In the genomic region with DNA sequence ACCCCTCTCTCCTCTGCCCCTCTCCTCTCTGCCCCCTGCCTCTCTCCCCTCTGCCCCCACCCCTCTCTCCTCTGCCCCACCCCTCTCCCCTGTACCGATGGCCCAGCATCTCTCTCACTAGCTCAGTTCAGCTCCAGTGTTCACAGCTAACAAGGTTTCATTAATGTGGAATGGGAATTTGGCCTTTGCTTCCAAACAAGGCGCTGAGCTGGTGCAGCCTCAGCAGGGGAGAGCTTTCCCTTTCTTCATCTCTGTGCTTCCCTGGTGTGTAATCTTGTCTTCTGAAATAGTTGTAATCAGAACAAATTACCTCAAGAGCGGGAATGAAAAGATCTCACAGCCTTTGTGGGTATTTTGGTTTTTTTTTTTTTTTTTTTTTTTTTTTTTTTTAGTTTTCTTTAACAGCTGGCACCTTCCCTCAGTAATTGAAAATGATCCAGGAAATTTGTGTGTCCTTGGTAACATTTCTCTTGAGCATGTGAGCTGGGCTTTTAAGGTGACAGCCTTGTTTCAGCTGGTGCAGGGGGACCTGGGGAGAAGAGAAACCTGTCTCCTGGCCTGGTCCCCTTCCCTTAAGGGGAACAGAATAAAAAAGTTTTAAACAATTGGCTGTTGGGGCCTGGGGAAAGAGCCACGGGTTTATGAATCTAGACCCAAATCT, we compare ENCODE assay signal across 12 mouse cellular contexts.
DNase-seq lines count a peak whose midpoint lies in the region; ATAC-seq lines count a peak whose summit lies in the region.
"Had no signal": no experiment of that assay in that cellular context is flagged by ENCODE, and none has a peak within 500 bp of the region (broad histone marks: within the 10 kb centered on the region; RNA-seq: fewer than 3 reads in every experiment).

No protein-coding gene starts in this region.

- H3K4me2 ChIP-seq in hindbrain, embryonic 16.5 days (ENCODE audit: low read length): no peak overlapping the region
- no peak overlapping the region for H3K4me2 ChIP-seq in hindbrain, embryonic 12.5 days (replicated peaks)
- H3K4me2 ChIP-seq in midbrain, embryonic 14.5 days (ENCODE audit: low read length): no peak overlapping the region
- H3K4me2 ChIP-seq in midbrain, embryonic 16.5 days (ENCODE audit: low read length): no peak overlapping the region
- H3K4me2 ChIP-seq in forebrain, embryonic 13.5 days: no peak overlapping the region
- no peak overlapping the region for H3K4me2 ChIP-seq in neural tube, embryonic 15.5 days
- H3K4me2 ChIP-seq: liver, embryonic 11.5 days had no signal

- no peaks in the 10 kb centered on the region for H3K36me3 ChIP-seq in hindbrain, embryonic 16.5 days (ENCODE audit: control insufficient read depth, insufficient read depth, low read length)
- H3K36me3 ChIP-seq in hindbrain, embryonic 12.5 days: no peaks in the 10 kb centered on the region
- H3K36me3 ChIP-seq in midbrain, embryonic 14.5 days (ENCODE audit: control insufficient read depth, insufficient read depth, low read length): no peaks in the 10 kb centered on the region
- no peaks in the 10 kb centered on the region for H3K36me3 ChIP-seq in midbrain, embryonic 16.5 days (ENCODE audit: control insufficient read depth, insufficient read depth, low read length)
- no peaks in the 10 kb centered on the region for H3K36me3 ChIP-seq in forebrain, embryonic 13.5 days (ENCODE audit: poor library complexity, severe bottlenecking)
- H3K36me3 ChIP-seq in neural tube, embryonic 15.5 days: no peaks in the 10 kb centered on the region

- 19% methylated on average over 4 of the region's 4 CpGs for WGBS in hindbrain, embryonic 16.5 days
- 17% methylated on average over 4 of the region's 4 CpGs for WGBS in hindbrain, embryonic 12.5 days
- 4% methylated on average over 4 of the region's 4 CpGs for WGBS in midbrain, embryonic 14.5 days
- 6% methylated on average over 4 of the region's 4 CpGs for WGBS in midbrain, embryonic 16.5 days
- WGBS in forebrain, embryonic 13.5 days: 2% methylated on average over 4 of the region's 4 CpGs
- WGBS in neural tube, embryonic 15.5 days: 20% methylated on average over 4 of the region's 4 CpGs

- no peak overlapping the region for H3K4me3 ChIP-seq in hindbrain, embryonic 16.5 days (ENCODE audit: low read length)
- H3K4me3 ChIP-seq in hindbrain, embryonic 12.5 days: no peak overlapping the region
- H3K4me3 ChIP-seq in midbrain, embryonic 14.5 days (replicated peaks; ENCODE audit: low read depth, low read length): no peak overlapping the region
- no peak overlapping the region for H3K4me3 ChIP-seq in midbrain, embryonic 16.5 days (ENCODE audit: low read depth, low read length)
- no peak overlapping the region for H3K4me3 ChIP-seq in forebrain, embryonic 13.5 days
- no peak overlapping the region for H3K4me3 ChIP-seq in neural tube, embryonic 15.5 days (replicated peaks)

- peak; percentile 19; the same call in 1 of the 2 replicates for ATAC-seq in hindbrain, embryonic 16.5 days
- no peak for ATAC-seq in hindbrain, embryonic 12.5 days (ENCODE audit: low FRiP score)
- ATAC-seq in midbrain, embryonic 14.5 days (ENCODE audit: low FRiP score, low TSS enrichment): peak; percentile 27; the same call in 1 of the 2 replicates
- ATAC-seq in midbrain, embryonic 16.5 days: no peak
- ATAC-seq in forebrain, embryonic 13.5 days: peak; percentile 73; the same call in 1 of the 2 replicates
- peak; percentile 43; the same call in 1 of the 2 replicates for ATAC-seq in neural tube, embryonic 15.5 days (ENCODE audit: low FRiP score)

- no peaks in the 10 kb centered on the region for H3K27me3 ChIP-seq in hindbrain, embryonic 16.5 days (replicated peaks; ENCODE audit: control insufficient read depth, insufficient read depth, low read length)
- H3K27me3 ChIP-seq in hindbrain, embryonic 12.5 days: peaks cover 17% of the 10 kb centered on the region
- no peaks in the 10 kb centered on the region; the same call in 1 of the 2 replicates for H3K27me3 ChIP-seq in midbrain, embryonic 14.5 days (ENCODE audit: control insufficient read depth, insufficient read depth, low read length)
- peaks cover 3% of the 10 kb centered on the region; the same call in 1 of the 2 replicates for H3K27me3 ChIP-seq in midbrain, embryonic 16.5 days (ENCODE audit: control insufficient read depth, insufficient read depth, low read depth, low read length)
- H3K27me3 ChIP-seq in forebrain, embryonic 13.5 days: peaks cover 6% of the 10 kb centered on the region
- H3K27me3 ChIP-seq in neural tube, embryonic 15.5 days (replicated peaks): peaks cover 15% of the 10 kb centered on the region; the same call in 1 of the 2 replicates

- no peak overlapping the region for H3K27ac ChIP-seq in hindbrain, embryonic 16.5 days (ENCODE audit: low read depth, low read length)
- H3K27ac ChIP-seq in hindbrain, embryonic 12.5 days: no peak overlapping the region
- H3K27ac ChIP-seq in midbrain, embryonic 14.5 days (replicated peaks; ENCODE audit: low read depth, low read length): no peak overlapping the region
- H3K27ac ChIP-seq in midbrain, embryonic 16.5 days (ENCODE audit: low read length): no peak overlapping the region
- no peak overlapping the region for H3K27ac ChIP-seq in forebrain, embryonic 13.5 days
- no peak overlapping the region for H3K27ac ChIP-seq in neural tube, embryonic 15.5 days (replicated peaks)

- H3K4me1 ChIP-seq in hindbrain, embryonic 16.5 days (ENCODE audit: control insufficient read depth, insufficient read depth, low read depth, low read length): peaks cover 5% of the 10 kb centered on the region; the same call in 1 of the 2 replicates
- H3K4me1 ChIP-seq in hindbrain, embryonic 12.5 days: 0 out of 2 replicates have a peak, but pooled peaks cover 4% of the 10 kb centered on the region
- no peaks in the 10 kb centered on the region for H3K4me1 ChIP-seq in midbrain, embryonic 14.5 days (ENCODE audit: control insufficient read depth, insufficient read depth, low read length)
- peaks cover 6% of the 10 kb centered on the region; the same call in 1 of the 2 replicates for H3K4me1 ChIP-seq in midbrain, embryonic 16.5 days (ENCODE audit: control insufficient read depth, insufficient read depth, low read length)
- H3K4me1 ChIP-seq in forebrain, embryonic 13.5 days: peaks cover 19% of the 10 kb centered on the region
- H3K4me1 ChIP-seq in neural tube, embryonic 15.5 days: peaks cover 11% of the 10 kb centered on the region; the same call in 1 of the 2 replicates

- DNase-seq in midbrain, embryonic 14.5 days: peak; percentile 58
- DNase-seq in adrenal gland, adult (ENCODE audit: inconsistent age in 2 of 2, low spot score in 1 of 2): no peak
- DNase-seq in spleen, postnatal 36 days (ENCODE audit: low spot score in 2 of 2): no peak
- DNase-seq: heart, adult 18-20 months; lung, postnatal 10 days; thymus, adult 18-20 months had no signal

- H3K9ac ChIP-seq in hindbrain, embryonic 16.5 days (ENCODE audit: low read depth, low read length): no peak overlapping the region
- no peak overlapping the region for H3K9ac ChIP-seq in hindbrain, embryonic 12.5 days
- H3K9ac ChIP-seq in midbrain, embryonic 14.5 days (replicated peaks; ENCODE audit: low read length): no peak overlapping the region
- H3K9ac ChIP-seq in midbrain, embryonic 16.5 days (ENCODE audit: low read depth, low read length): no peak overlapping the region
- H3K9ac ChIP-seq in forebrain, embryonic 13.5 days: no peak overlapping the region
- H3K9ac ChIP-seq in neural tube, embryonic 15.5 days (replicated peaks): no peak overlapping the region

- H3K9me3 ChIP-seq in hindbrain, embryonic 16.5 days (ENCODE audit: control insufficient read depth, low read length): no peaks in the 10 kb centered on the region
- H3K9me3 ChIP-seq in hindbrain, embryonic 12.5 days (replicated peaks): no peaks in the 10 kb centered on the region
- H3K9me3 ChIP-seq in midbrain, embryonic 14.5 days (ENCODE audit: control insufficient read depth, low read length): no peaks in the 10 kb centered on the region
- no peaks in the 10 kb centered on the region for H3K9me3 ChIP-seq in midbrain, embryonic 16.5 days (replicated peaks; ENCODE audit: control insufficient read depth, low read length, poor library complexity, severe bottlenecking)
- no peaks in the 10 kb centered on the region for H3K9me3 ChIP-seq in forebrain, embryonic 13.5 days (replicated peaks)
- no peaks in the 10 kb centered on the region for H3K9me3 ChIP-seq in neural tube, embryonic 15.5 days (replicated peaks)

Comparison
In these comparisons a context has a peak if more than half of its experiments do, and no peak if none do; other contexts are left out.
1. ATAC-seq: peak in hindbrain, embryonic 16.5 days (single experiment), midbrain, embryonic 14.5 days (single experiment), forebrain, embryonic 13.5 days (single experiment) and neural tube, embryonic 15.5 days (single experiment); none in hindbrain, embryonic 12.5 days (single experiment) and midbrain, embryonic 16.5 days (single experiment).